Mouse (Mus musculus): ENCODE results near the gene Notch2. TPM values are rescaled to one million over a fixed set of nuclear protein-coding genes. Genes with fewer than 3 reads are reported as not detected.

The Notch2 gene
- polyA plus RNA-seq, 1 experiment = 0.05 TPM

- Histone ChIP-seq H3K4me3 (replicated peaks) (no peak overlapping the region), H3K27me3 (ENCODE audit: control insufficient read depth) (no peaks in the 10 kb centered on the region), H3K36me3 (ENCODE audit: control insufficient read depth) (peaks cover 21% of the 10 kb centered on the region), H3K4me1 (ENCODE audit: control insufficient read depth) (no peaks in the 10 kb centered on the region; the same call in 1 of the 2 replicates), H3K9me3 (ENCODE audit: control insufficient read depth, low read length) (no peaks in the 10 kb centered on the region)
- TF ChIP-seq TAL1 (IDR thresholded peaks at IDR 0.05; ENCODE audit: low read length) = no peak
- no peak for TF ChIP-seq GATA1 (IDR thresholded peaks at IDR 0.05; ENCODE audit: low read length)
These were observed 79.5 kb downstream of the Notch2 start for GRCm38 (mm10) chr3:98092680-98093370.

GRCm38 (mm10) chr3:98093954-98094353 is 80.6 kb downstream of the Notch2 start:
- Histone ChIP-seq H3K36me3 (ENCODE audit: control insufficient read depth) (peaks cover 26% of the 10 kb centered on the region), H3K4me3 (replicated peaks) (no peak overlapping the region), H3K27me3 (ENCODE audit: control insufficient read depth) (no peaks in the 10 kb centered on the region), H3K4me1 (ENCODE audit: control insufficient read depth) (no peaks in the 10 kb centered on the region; the same call in 1 of the 2 replicates), H3K9me3 (ENCODE audit: control insufficient read depth, low read length) (no peaks in the 10 kb centered on the region)
- TF ChIP-seq TAL1 (IDR thresholded peaks at IDR 0.05; ENCODE audit: low read length) (no peak), GATA1 (IDR thresholded peaks at IDR 0.05; ENCODE audit: low read length) (no peak)

- H3K9me3 ChIP-seq (ENCODE audit: control insufficient read depth, low read length) = no peaks in the 10 kb centered on the region
- H3K4me1 ChIP-seq (ENCODE audit: control insufficient read depth) = no peaks in the 10 kb centered on the region
- H3K36me3 ChIP-seq (ENCODE audit: control insufficient read depth) = peaks cover 30% of the 10 kb centered on the region
- H3K4me3 ChIP-seq (replicated peaks) = no peak overlapping the region
- TF ChIP-seq GATA1 (IDR thresholded peaks at IDR 0.05; ENCODE audit: low read length) = no peak
- no peak for TF ChIP-seq TAL1 (IDR thresholded peaks at IDR 0.05; ENCODE audit: low read length)
- H3K27me3 ChIP-seq (ENCODE audit: control insufficient read depth) = no peaks in the 10 kb centered on the region
These were observed 81.6 kb downstream of the Notch2 start for GRCm38 (mm10) chr3:98094629-98095583.

GRCm38 (mm10) chr3:98096981-98097380 is 83.7 kb downstream of the Notch2 start:
- TF ChIP-seq GATA1 (IDR thresholded peaks at IDR 0.05; ENCODE audit: low read length) = no peak
- no peaks in the 10 kb centered on the region for H3K4me1 ChIP-seq (ENCODE audit: control insufficient read depth)
- no peak overlapping the region for H3K4me3 ChIP-seq (replicated peaks)
- H3K27me3 ChIP-seq (ENCODE audit: control insufficient read depth) = no peaks in the 10 kb centered on the region
- no peaks in the 10 kb centered on the region; the same call in 1 of the 2 replicates for H3K9me3 ChIP-seq (ENCODE audit: control insufficient read depth, low read length)
- peaks cover 48% of the 10 kb centered on the region for H3K36me3 ChIP-seq (ENCODE audit: control insufficient read depth)

- Histone ChIP-seq H3K4me3 (replicated peaks) (no peak overlapping the region), H3K4me1 (ENCODE audit: control insufficient read depth) (no peaks in the 10 kb centered on the region), H3K27me3 (ENCODE audit: control insufficient read depth) (no peaks in the 10 kb centered on the region), H3K36me3 (ENCODE audit: control insufficient read depth) (peaks cover 62% of the 10 kb centered on the region), H3K9me3 (ENCODE audit: control insufficient read depth, low read length) (peaks cover 13% of the 10 kb centered on the region)
- no peak for TF ChIP-seq GATA1 (IDR thresholded peaks at IDR 0.05; ENCODE audit: low read length)
- TF ChIP-seq TAL1 (IDR thresholded peaks at IDR 0.05; ENCODE audit: low read length) = no peak
These were observed 85.3 kb downstream of the Notch2 start for GRCm38 (mm10) chr3:98098676-98099075.

GRCm38 (mm10) chr3:98099287-98099686 is 86.0 kb downstream of the Notch2 start:
- Histone ChIP-seq H3K4me1 (ENCODE audit: control insufficient read depth) (no peaks in the 10 kb centered on the region), H3K36me3 (ENCODE audit: control insufficient read depth) (peaks cover 68% of the 10 kb centered on the region), H3K9me3 (ENCODE audit: control insufficient read depth, low read length) (peaks cover 13% of the 10 kb centered on the region), H3K27me3 (ENCODE audit: control insufficient read depth) (no peaks in the 10 kb centered on the region), H3K4me3 (replicated peaks) (no peak overlapping the region)
- TF ChIP-seq GATA1 (IDR thresholded peaks at IDR 0.05; ENCODE audit: low read length) (no peak), TAL1 (IDR thresholded peaks at IDR 0.05; ENCODE audit: low read length) (no peak)

- H3K36me3 ChIP-seq (ENCODE audit: control insufficient read depth) = peaks cover 84% of the 10 kb centered on the region
- H3K4me3 ChIP-seq (replicated peaks) = no peak overlapping the region
- peaks cover 13% of the 10 kb centered on the region for H3K9me3 ChIP-seq (ENCODE audit: control insufficient read depth, low read length)
- TF ChIP-seq GATA1 (IDR thresholded peaks at IDR 0.05; ENCODE audit: low read length) (no peak), TAL1 (IDR thresholded peaks at IDR 0.05; ENCODE audit: low read length) (no peak)
- H3K4me1 ChIP-seq (ENCODE audit: control insufficient read depth) = no peaks in the 10 kb centered on the region
- no peaks in the 10 kb centered on the region for H3K27me3 ChIP-seq (ENCODE audit: control insufficient read depth)
These were observed 88.2 kb downstream of the Notch2 start for GRCm38 (mm10) chr3:98101541-98101940.

GRCm38 (mm10) chr3:98104851-98105471 is 91.6 kb downstream of the Notch2 start:
- Histone ChIP-seq H3K9me3 (ENCODE audit: control insufficient read depth, low read length) (peaks cover 13% of the 10 kb centered on the region), H3K4me1 (ENCODE audit: control insufficient read depth) (no peaks in the 10 kb centered on the region), H3K27me3 (ENCODE audit: control insufficient read depth) (no peaks in the 10 kb centered on the region), H3K4me3 (replicated peaks) (no peak overlapping the region), H3K36me3 (ENCODE audit: control insufficient read depth) (peaks cover 78% of the 10 kb centered on the region)
- TF ChIP-seq GATA1 (IDR thresholded peaks at IDR 0.05; ENCODE audit: low read length) (no peak), TAL1 (IDR thresholded peaks at IDR 0.05; ENCODE audit: low read length) (no peak)

- TF ChIP-seq TAL1 (IDR thresholded peaks at IDR 0.05; ENCODE audit: low read length) (no peak), GATA1 (IDR thresholded peaks at IDR 0.05; ENCODE audit: low read length) (no peak)
- Histone ChIP-seq H3K4me1 (ENCODE audit: control insufficient read depth) (no peaks in the 10 kb centered on the region), H3K4me3 (replicated peaks) (no peak overlapping the region), H3K36me3 (ENCODE audit: control insufficient read depth) (peaks cover 73% of the 10 kb centered on the region), H3K27me3 (ENCODE audit: control insufficient read depth) (no peaks in the 10 kb centered on the region), H3K9me3 (ENCODE audit: control insufficient read depth, low read length) (peaks cover 13% of the 10 kb centered on the region)
These were observed 92.2 kb downstream of the Notch2 start for GRCm38 (mm10) chr3:98105496-98105895.

Measured in erythroblast, embryonic 14.5 days (primary cell).